Mouse (Mus musculus) liver (tissue): ENCODE measurements around the gene Sec14l2.

Experiments
- DNase-seq: peaks from one replicate; pipeline ENCODE4 v3.0.0-alpha.2; 2020; ENCODE audit warnings: mixed read lengths

Gene Sec14l2

GRCm38 (mm10) chr11:4097091-4097621 lies 26.1 kb downstream of the Sec14l2 start:
- peak; percentile 30 for DNase-seq

- DNase-seq = peak; percentile 99
These were observed 26.9 kb downstream of the Sec14l2 start for GRCm38 (mm10) chr11:4096054-4096984.

- DNase-seq = peak; percentile 81
These were observed 27.8 kb downstream of the Sec14l2 start, which contains the start of gene Mtfp1 for GRCm38 (mm10) chr11:4095171-4096053. Gene Mtfp1 (minus strand): TSS chr11:4095445.

DNA sequence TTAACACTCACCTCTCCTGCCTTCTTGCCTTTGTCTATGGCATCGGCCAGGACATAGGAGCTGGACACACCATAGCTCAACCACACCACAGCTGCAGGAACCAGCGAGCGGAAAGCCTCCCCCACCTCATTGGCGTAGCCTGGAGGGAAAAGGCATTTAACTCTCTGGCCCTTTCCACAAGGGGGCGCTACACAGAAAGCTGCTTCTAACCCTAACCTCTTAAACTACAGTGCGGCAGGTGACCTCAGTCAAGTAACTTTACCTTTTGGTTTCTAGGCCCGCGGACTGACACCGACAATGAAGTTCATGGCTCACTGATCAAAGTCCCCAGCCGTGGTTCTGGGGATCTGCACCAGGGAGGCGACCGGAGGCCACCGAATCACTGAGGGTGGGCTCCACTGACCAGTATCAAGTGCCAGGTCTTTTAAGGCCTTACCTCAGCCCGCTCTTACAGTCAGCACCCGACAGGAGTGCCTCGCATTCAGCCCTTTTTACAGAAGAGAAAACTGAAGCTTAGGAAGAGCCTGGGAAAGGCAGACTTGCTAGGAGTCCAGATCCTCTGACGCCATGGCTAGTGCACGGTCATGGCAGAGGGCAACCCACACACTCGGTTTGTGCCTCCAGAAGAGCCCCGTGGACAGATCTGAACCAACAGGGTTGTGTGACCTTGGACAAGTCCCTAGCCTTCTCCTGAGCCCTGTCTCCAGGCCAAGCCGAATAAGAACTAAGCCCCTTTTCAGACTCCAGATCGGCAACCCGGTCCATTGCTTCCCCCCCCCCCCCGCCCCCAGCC lies 28.6 kb downstream of the Sec14l2 start:
- DNase-seq = peak; percentile 86

GRCm38 (mm10) chr11:4093459-4094377 lies 29.5 kb downstream of the Sec14l2 start:
- no peak for DNase-seq

GRCm38 (mm10) chr11:4087267-4087666 lies 35.9 kb downstream of the Sec14l2 start:
- no peak for DNase-seq

- DNase-seq = no peak
These were observed 37.0 kb downstream of the Sec14l2 start for GRCm38 (mm10) chr11:4086246-4086645.

DNA sequence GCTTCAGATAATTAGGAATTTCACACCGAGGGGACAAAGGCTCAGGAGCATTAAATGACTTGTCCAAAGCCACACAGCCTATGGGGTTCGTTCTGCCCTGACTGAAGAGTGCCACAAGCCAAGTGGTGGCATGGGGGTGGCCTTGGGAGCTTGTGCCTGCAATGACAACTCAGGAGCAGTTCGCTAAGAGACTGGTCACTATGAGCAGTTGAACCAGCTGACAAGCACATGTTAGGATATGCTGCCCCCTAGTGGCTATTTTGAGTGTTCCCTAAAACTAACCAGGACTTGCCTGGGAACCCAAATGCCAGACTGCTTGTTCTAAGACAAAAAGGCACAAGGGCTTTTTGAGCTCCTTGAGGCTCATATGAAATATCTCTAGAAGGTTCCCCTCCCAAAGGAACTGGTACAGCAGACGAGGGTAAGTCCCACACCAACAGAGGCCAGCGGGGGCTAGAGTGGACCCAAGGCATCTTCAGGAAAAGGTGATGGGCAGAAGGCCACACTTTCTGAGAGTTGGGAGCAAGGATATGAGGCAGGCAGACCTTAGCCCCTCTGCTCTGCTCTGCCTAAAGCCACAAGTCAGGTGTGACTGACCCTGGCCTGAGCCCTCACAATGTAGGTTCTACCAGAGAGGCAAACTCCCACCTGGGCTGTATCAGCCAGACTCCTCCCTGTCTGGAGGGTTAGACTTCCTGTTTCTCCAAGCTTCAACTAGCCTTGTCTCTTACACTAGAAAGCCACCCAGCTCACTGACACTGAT lies 39.7 kb downstream of the Sec14l2 start:
- peak; percentile 51 for DNase-seq

DNA sequence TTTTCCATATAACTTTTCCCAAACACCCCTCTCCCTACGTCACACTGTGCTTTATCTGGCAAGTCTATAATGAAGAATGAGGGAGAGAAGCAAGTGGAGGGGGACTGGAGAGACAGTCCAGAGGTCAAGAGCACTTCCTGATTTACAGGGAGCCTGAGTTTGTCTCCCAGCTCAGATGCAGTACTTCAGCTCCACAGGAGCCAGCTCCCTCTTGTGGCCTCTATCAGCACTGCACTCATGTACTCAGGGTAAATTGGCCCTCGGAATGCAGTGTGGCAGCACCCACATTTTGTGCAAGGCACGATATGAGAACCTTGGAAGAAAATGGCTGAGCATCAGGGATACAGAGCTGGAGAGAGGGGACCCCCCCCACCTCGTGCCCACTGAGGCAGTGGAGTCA lies 43.0 kb downstream of the Sec14l2 start:
- DNase-seq = peak; percentile 66

DNA sequence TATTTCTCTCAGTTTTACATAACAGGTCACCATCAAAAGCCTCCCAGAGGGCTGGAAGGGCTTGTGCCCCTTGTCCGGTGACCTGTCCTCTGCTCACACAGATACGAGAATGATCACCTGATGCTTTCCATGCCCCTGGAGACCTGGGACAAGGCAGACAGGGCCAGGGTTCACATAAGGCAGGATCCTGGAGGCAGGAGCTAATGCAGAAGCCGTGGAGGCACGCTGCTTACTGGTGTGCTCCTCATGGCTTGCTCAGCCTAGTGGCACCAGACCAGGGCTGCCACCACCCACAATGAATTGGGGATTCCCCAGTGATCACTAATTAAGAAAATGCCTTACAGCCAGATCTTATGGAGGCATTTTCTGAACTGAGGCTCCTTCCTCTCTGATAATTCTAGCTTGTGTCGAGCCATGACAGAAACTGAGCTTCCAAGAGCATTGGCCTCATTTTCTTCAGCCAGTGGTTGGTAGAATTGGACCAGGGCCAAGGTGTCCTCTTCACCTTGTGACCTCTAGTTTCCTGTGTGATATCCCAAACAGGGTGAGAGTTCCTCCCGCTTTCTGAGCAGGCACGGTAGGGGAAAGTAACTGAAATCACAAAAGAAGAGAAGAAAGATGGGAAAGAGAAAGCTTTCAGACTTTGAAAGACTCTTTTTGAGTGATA lies 44.8 kb downstream of the Sec14l2 start:
- DNase-seq = no peak

- peak; percentile 63 for DNase-seq
These were observed 46.6 kb downstream of the Sec14l2 start for GRCm38 (mm10) chr11:4076633-4077032.

DNA sequence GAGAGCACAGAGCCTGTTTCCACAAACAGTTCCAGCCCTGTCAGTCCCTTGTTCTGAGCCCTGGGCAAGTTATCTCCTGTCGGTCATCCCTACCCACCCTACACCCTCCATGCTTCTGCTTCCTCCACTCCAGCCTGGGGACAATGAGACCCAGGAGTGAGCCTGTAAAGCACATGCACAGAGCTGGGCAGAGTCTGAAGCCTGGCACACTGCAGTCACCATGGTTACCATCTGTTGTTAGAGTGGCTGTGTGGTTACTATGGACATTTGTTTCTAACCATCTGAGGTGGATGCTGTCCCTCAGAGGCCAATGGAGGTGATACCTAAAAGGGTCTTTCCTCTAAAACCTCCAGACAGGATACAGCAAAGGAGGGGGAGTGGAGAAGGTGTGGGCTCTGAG lies 53.6 kb downstream of the Sec14l2 start:
- DNase-seq = no peak

DNA sequence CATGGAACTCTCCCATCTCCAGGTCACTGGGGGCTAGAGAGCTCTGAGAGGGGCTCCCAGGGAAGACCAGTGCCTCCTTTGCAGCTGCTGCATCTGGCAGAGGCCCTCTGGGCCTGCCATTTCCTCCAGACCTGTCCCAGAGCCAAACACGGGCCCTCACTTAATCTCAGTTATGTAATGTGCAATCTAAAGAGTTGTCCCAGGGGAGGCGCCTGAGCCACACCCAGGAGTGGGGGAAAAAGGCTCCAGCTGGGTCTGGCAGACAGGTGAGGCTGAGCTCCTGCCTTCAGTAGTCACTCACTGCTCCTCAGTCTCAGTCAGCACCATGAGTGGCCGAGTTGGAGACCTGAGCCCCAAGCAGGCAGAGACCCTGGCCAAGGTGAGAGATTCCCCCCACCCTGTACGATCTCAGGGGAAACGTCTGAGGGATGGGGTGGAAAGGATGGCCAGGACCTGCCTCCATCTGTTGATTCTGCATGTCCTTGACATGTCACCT lies 58.5 kb downstream of the Sec14l2 start, which contains the start of gene Sec14l3:
Sec14l3 (plus strand) TSS at position 215 of the 496 bp plus-strand sequence.
- DNase-seq = no peak

DNA sequence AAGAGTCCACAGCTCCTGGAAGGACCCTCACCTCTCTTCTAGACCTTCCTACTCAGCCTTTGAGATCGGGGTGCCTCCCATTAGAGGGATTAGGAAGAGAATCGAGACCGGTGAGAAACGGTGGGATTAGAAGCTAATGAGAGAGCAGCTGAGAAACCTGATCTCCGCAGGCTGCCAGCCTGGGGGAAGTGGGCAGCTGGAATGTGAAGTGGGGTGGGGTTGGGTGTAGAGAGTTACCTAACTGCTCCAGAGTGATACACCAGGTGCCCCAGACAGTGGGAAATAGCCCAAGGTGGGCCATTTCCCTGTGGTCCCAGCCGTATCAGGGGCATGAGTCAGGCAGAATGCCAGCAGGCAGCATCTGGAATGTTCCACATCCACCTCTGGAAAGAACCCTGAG lies 60.2 kb downstream of the Sec14l2 start:
- DNase-seq = no peak

DNA sequence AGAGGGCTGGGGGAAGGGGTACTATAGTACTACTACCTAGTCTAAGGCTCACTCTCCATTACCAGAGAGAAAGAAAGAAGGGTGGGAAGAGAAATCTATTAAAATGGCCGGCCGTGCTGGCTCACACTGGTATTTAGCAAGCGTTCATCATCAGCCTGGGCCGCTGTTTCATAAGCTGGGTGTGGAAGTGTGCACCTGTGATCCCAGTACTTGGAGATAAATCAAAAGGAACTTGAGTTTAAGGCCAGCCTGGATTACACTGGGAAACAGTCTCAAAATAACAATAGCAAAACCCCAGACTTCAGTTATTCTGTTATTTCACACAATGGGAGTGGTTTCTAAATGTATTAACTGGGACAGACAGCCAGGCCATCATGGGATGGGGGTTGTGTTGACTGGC lies 60.7 kb downstream of the Sec14l2 start:
- DNase-seq = no peak

- DNase-seq = no peak
These were observed 62.2 kb downstream of the Sec14l2 start for GRCm38 (mm10) chr11:4060866-4061575.

- peak; percentile 70 for DNase-seq
These were observed 69.6 kb downstream of the Sec14l2 start for GRCm38 (mm10) chr11:4053586-4053985.

GRCm38 (mm10) chr11:4048438-4048837 lies 74.8 kb downstream of the Sec14l2 start:
- no peak for DNase-seq

- DNase-seq = no peak
These were observed 75.4 kb downstream of the Sec14l2 start for GRCm38 (mm10) chr11:4047766-4048165.
